Mouse (Mus musculus) T-helper 2 cell (primary cell): ENCODE data around the gene Olfr871.
"Not testable (repeated sequence)": the region's sequence is repeated elsewhere in the genome, so short reads cannot be mapped to it uniquely, and the experiment has no call there.

Experiments
- in situ Hi-C: fragments of 300-600 bp; cut with MboI, MseI; formaldehyde crosslinking; loops from one replicate; pipeline ENCODE4 v1.15.1; 2025; ENCODE audit warnings: high pct_unique_total_duplicates

The Olfr871 gene

GRCm38 (mm10) chr9:20211907-20212306, at the start of gene Olfr871:
Gene Olfr871 (plus strand): TSS chr9:20212207.
- in situ Hi-C loops: no loop called here

- in situ Hi-C loops: no loop called here
Observed at GRCm38 (mm10) chr9:20173957-20174356, 38.0 kb upstream of the Olfr871 start, which contains the start of gene Olfr870. Gene Olfr870 (minus strand): TSS chr9:20174057.

- in situ Hi-C loops: no loop called here
Observed at GRCm38 (mm10) chr9:20179463-20179862, 32.5 kb upstream of the Olfr871 start.

GRCm38 (mm10) chr9:20202131-20202530, 9.9 kb upstream of the Olfr871 start:
- in situ Hi-C loops: no loop called here

GRCm38 (mm10) chr9:20203413-20203984, 8.5 kb upstream of the Olfr871 start:
- in situ Hi-C loops: not testable (repeated sequence)

- in situ Hi-C loops: no loop called here
Observed at GRCm38 (mm10) chr9:20210812-20211211, 1.2 kb upstream of the Olfr871 start.

- in situ Hi-C loops: no loop called here
Observed at GRCm38 (mm10) chr9:20211477-20211876, 530 bp upstream of the Olfr871 start.

GRCm38 (mm10) chr9:20236819-20237218, 24.8 kb downstream of the Olfr871 start, which contains the start of gene Olfr872:
Gene Olfr872 (plus strand): TSS chr9:20237119.
- in situ Hi-C loops: no loop called here

GRCm38 (mm10) chr9:20237378-20237777, 25.4 kb downstream of the Olfr871 start:
- in situ Hi-C loops: no loop called here
